Mouse (Mus musculus): ENCODE data around the gene Fam136a. TPM values are rescaled to one million over a fixed set of nuclear protein-coding genes. Genes with fewer than 3 reads are reported as not detected.

Gene Fam136a
- polyA plus RNA-seq, 1 experiment from 2014 or later: 69.8 TPM

DNA sequence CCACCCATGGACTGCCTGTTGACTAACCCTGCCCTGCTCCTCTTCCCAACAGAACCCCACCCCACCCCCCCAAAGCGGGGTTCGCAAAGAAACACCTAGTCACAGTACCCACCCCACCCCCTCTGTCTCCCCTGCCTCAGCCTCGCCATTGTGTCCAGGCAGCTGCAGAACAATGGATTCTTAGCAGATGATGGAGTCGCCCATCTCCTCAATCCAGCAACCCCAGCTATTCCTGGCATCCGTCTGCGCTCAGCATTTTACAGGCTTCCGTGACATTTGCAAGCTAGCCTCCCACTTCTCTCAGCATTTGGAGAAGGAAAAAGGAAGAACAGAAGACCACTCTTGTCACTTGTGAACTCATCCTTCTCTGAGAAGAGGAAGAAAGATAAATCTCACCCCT lies 21.8 kb upstream of the Fam136a start:
- H3K9ac ChIP-seq (replicated peaks): no peak overlapping the region
- ATAC-seq (no peak), DNase-seq (no peak)
- 20% methylated on average over 7 of the region's 7 CpGs for WGBS (ENCODE audit: insufficient replicate concordance)
- no peak overlapping the region for H3K4me2 ChIP-seq (ENCODE audit: low read depth, low read length)
- H3K9me3 ChIP-seq (ENCODE audit: low read length): no peaks in the 10 kb centered on the region
- no peaks in the 10 kb centered on the region for H3K36me3 ChIP-seq (replicated peaks; ENCODE audit: insufficient read depth, low read length)
- H3K27me3 ChIP-seq (ENCODE audit: insufficient read depth, low read length): no peaks in the 10 kb centered on the region
- H3K4me3 ChIP-seq (ENCODE audit: low read depth, low read length): no peak overlapping the region
- H3K4me1 ChIP-seq (ENCODE audit: insufficient read depth): no peaks in the 10 kb centered on the region
- TF ChIP-seq CTCF (IDR thresholded peaks at IDR 0.05; ENCODE audit: low read depth) (no peak), EP300 (IDR thresholded peaks at IDR 0.05; ENCODE audit: low read depth) (no peak)
- H3K27ac ChIP-seq (ENCODE audit: low read depth): no peak overlapping the region

DNA sequence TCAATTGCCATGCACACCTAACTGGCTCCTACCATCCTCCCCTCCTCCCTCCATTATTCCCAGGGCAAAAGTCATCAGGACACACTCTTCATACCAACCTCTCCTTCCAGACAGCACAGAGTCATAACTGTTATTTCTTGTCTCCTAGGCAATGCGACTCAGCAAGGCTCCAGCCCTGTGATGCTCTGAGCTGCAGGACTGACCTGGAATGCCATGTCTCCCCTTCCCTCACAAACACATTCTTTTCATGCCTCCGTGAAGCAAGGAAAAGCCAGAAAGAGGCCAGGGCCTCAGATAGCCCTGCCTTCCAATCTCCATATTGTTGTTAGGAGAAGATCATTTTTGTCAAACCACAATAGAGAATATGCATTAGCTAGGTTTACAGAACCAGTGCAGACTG lies 19.4 kb upstream of the Fam136a start:
- Histone ChIP-seq H3K27me3 (ENCODE audit: insufficient read depth, low read length) (no peaks in the 10 kb centered on the region), H3K9ac (replicated peaks) (no peak overlapping the region), H3K9me3 (ENCODE audit: low read length) (no peaks in the 10 kb centered on the region), H3K27ac (ENCODE audit: low read depth) (no peak overlapping the region), H3K4me2 (ENCODE audit: low read depth, low read length) (no peak overlapping the region), H3K4me3 (ENCODE audit: low read depth, low read length) (no peak overlapping the region), H3K4me1 (ENCODE audit: insufficient read depth) (no peaks in the 10 kb centered on the region), H3K36me3 (replicated peaks; ENCODE audit: insufficient read depth, low read length) (no peaks in the 10 kb centered on the region)
- DNase-seq (no peak), ATAC-seq (no peak)
- 57% methylated on average over 2 of the region's 2 CpGs for WGBS (ENCODE audit: insufficient replicate concordance)
- no peak for TF ChIP-seq CTCF (IDR thresholded peaks at IDR 0.05; ENCODE audit: low read depth)
- no peak for TF ChIP-seq EP300 (IDR thresholded peaks at IDR 0.05; ENCODE audit: low read depth)

DNA sequence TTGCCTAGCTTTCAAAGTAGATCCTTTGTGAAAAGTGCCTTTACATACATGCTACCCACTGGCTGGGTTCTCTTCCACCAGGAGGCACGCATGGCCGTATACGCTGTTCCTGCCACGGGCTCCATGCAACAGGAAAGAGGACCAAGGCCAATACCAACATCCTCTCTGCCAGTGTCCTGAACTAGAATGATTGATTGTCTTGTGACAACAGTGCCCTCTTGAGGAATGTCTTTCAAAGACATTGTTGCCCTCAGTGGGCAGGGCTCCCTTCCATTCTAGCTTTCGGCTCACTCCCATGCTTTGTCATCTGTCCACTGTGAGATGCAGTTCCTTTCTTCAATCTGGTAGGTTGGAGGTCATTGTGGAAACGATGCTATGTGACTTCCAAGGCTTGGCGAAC lies 16.2 kb upstream of the Fam136a start:
- H3K27me3 ChIP-seq (ENCODE audit: insufficient read depth, low read length): no peaks in the 10 kb centered on the region
- H3K36me3 ChIP-seq (replicated peaks; ENCODE audit: insufficient read depth, low read length): no peaks in the 10 kb centered on the region
- H3K27ac ChIP-seq (ENCODE audit: low read depth): no peak overlapping the region
- no peaks in the 10 kb centered on the region for H3K9me3 ChIP-seq (ENCODE audit: low read length)
- H3K4me2 ChIP-seq (ENCODE audit: low read depth, low read length): no peak overlapping the region
- ATAC-seq (0 out of 2 replicates have a peak, but pooled peaks have one; percentile 21), DNase-seq (no peak)
- TF ChIP-seq EP300 (IDR thresholded peaks at IDR 0.05; ENCODE audit: low read depth): no peak
- peak; percentile 74 for TF ChIP-seq CTCF (IDR thresholded peaks at IDR 0.05; ENCODE audit: low read depth)
- no peak overlapping the region for H3K4me3 ChIP-seq (ENCODE audit: low read depth, low read length)
- WGBS (ENCODE audit: insufficient replicate concordance): 39% methylated on average over 7 of the region's 7 CpGs
- H3K9ac ChIP-seq (replicated peaks): no peak overlapping the region
- no peaks in the 10 kb centered on the region for H3K4me1 ChIP-seq (ENCODE audit: insufficient read depth)

DNA sequence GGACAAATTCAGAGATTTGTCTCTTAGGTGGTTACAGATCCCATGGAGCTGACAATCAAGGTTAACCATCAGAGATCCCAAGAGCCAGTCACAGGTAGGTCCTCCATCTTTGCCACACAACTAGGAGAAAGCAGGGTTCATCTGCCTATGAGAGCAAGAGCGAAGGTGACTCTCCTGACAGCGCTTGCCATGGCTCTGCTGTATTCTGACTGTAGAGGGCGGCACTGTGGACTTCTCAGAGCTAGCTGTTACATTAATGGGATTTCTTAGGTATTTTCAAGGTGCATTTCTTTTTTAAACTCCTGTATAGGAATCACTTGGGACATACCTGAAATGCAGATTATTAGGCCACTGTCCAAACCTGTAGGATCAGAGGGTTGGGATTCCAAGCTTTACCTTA lies 10.5 kb upstream of the Fam136a start:
- Histone ChIP-seq H3K4me1 (ENCODE audit: insufficient read depth) (no peaks in the 10 kb centered on the region), H3K27ac (ENCODE audit: low read depth) (no peak overlapping the region), H3K4me3 (ENCODE audit: low read depth, low read length) (no peak overlapping the region), H3K27me3 (ENCODE audit: insufficient read depth, low read length) (no peaks in the 10 kb centered on the region), H3K36me3 (replicated peaks; ENCODE audit: insufficient read depth, low read length) (no peaks in the 10 kb centered on the region), H3K4me2 (ENCODE audit: low read depth, low read length) (no peak overlapping the region), H3K9ac (replicated peaks) (no peak overlapping the region), H3K9me3 (ENCODE audit: low read length) (no peaks in the 10 kb centered on the region)
- ATAC-seq (no peak), DNase-seq (no peak)
- no peak for TF ChIP-seq EP300 (IDR thresholded peaks at IDR 0.05; ENCODE audit: low read depth)
- TF ChIP-seq CTCF (IDR thresholded peaks at IDR 0.05; ENCODE audit: low read depth): no peak
- WGBS (ENCODE audit: insufficient replicate concordance): 73% methylated on average over 3 of the region's 3 CpGs

DNA sequence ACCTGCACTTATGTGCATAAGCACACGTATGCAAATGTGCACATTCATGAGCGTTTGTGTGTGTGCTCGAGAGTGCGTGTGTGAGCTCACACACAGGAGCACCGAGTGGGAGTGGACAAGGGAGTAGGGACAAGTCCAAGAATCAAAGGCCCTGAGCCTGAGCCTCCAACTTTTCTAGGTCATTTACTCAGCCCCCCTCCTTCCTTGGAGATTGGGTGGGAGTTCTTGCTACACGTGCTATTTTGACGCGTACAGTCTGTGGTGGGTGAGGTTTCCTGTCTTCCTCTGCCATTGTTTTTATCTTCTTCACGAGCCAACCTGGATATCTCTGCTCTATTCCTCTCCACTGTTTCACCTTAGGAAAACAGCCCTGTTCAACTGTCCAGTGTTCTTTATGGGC lies 8.5 kb upstream of the Fam136a start:
- Histone ChIP-seq H3K27me3 (ENCODE audit: insufficient read depth, low read length) (no peaks in the 10 kb centered on the region), H3K9ac (replicated peaks) (no peak overlapping the region), H3K36me3 (replicated peaks; ENCODE audit: insufficient read depth, low read length) (no peaks in the 10 kb centered on the region), H3K27ac (ENCODE audit: low read depth) (no peak overlapping the region), H3K4me2 (ENCODE audit: low read depth, low read length) (no peak overlapping the region), H3K4me3 (ENCODE audit: low read depth, low read length) (no peak overlapping the region), H3K9me3 (ENCODE audit: low read length) (no peaks in the 10 kb centered on the region), H3K4me1 (ENCODE audit: insufficient read depth) (no peaks in the 10 kb centered on the region)
- no peak for DNase-seq
- TF ChIP-seq CTCF (IDR thresholded peaks at IDR 0.05; ENCODE audit: low read depth): no peak
- no peak for TF ChIP-seq EP300 (IDR thresholded peaks at IDR 0.05; ENCODE audit: low read depth)
- ATAC-seq: no peak
- WGBS (ENCODE audit: insufficient replicate concordance): 43% methylated on average over 9 of the region's 9 CpGs

DNA sequence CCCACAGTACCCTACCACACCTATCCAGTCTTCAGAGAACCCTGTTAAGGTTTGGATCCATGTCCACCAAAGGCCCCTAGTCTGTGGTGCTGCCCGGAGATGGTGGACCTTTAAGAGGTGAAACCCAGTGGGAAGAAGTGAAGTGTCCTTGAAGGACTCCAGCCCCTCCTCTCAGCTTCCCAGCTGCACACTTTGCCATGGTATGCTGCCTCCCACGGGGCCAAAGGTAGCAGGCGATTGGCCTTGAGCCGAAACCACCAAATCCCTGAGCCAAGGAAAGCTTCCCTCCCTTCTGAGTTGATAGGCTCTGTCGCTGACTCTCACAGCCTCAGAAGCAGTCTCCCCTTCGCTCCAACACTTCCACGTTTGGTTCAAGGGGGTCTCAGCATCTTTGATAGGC lies 4.8 kb upstream of the Fam136a start:
- WGBS (ENCODE audit: insufficient replicate concordance): 72% methylated on average over 7 of the region's 7 CpGs
- H3K9ac ChIP-seq (replicated peaks): no peak overlapping the region
- H3K4me3 ChIP-seq (ENCODE audit: low read depth, low read length): no peak overlapping the region
- DNase-seq: no peak
- H3K27ac ChIP-seq (ENCODE audit: low read depth): no peak overlapping the region
- no peaks in the 10 kb centered on the region for H3K36me3 ChIP-seq (replicated peaks; ENCODE audit: insufficient read depth, low read length)
- no peaks in the 10 kb centered on the region for H3K27me3 ChIP-seq (ENCODE audit: insufficient read depth, low read length)
- no peak overlapping the region for H3K4me2 ChIP-seq (ENCODE audit: low read depth, low read length)
- no peaks in the 10 kb centered on the region for H3K9me3 ChIP-seq (ENCODE audit: low read length)
- no peak for ATAC-seq
- no peak for TF ChIP-seq CTCF (IDR thresholded peaks at IDR 0.05; ENCODE audit: low read depth)
- no peak for TF ChIP-seq EP300 (IDR thresholded peaks at IDR 0.05; ENCODE audit: low read depth)
- no peaks in the 10 kb centered on the region for H3K4me1 ChIP-seq (ENCODE audit: insufficient read depth)

DNA sequence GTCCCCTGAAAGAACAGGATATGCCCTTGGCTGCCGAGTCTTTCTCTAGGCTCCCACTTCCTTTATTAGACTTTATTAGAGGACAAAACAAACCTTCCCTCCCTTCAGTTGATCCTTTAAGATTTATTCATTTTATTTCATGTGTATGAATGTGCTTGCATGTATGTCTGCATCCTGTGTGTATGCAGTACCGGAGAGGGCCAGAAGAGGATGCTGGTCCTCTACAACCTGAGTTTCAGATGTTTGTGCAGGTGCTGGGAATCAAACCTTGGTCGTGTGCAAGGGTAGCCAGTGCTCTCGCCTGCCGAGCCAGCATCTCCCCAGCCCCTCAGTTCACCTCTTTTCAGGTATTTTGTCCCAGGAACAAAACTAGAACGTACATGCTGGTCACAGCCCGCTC lies 4.1 kb upstream of the Fam136a start:
- no peak for ATAC-seq
- no peak overlapping the region for H3K27ac ChIP-seq (ENCODE audit: low read depth)

More for the DNA sequence above, 4.1 kb upstream of the Fam136a start:
- no peak overlapping the region for H3K9ac ChIP-seq (replicated peaks)
- no peaks in the 10 kb centered on the region for H3K36me3 ChIP-seq (replicated peaks; ENCODE audit: insufficient read depth, low read length)
- no peaks in the 10 kb centered on the region for H3K9me3 ChIP-seq (ENCODE audit: low read length)
- no peak overlapping the region for H3K4me2 ChIP-seq (ENCODE audit: low read depth, low read length)
- DNase-seq: no peak
- H3K4me1 ChIP-seq (ENCODE audit: insufficient read depth): peaks cover 5% of the 10 kb centered on the region
- no peak overlapping the region for H3K4me3 ChIP-seq (ENCODE audit: low read depth, low read length)
- no peaks in the 10 kb centered on the region for H3K27me3 ChIP-seq (ENCODE audit: insufficient read depth, low read length)
- 82% methylated on average over 7 of the region's 7 CpGs for WGBS (ENCODE audit: insufficient replicate concordance)
- TF ChIP-seq EP300 (IDR thresholded peaks at IDR 0.05; ENCODE audit: low read depth) (no peak), CTCF (IDR thresholded peaks at IDR 0.05; ENCODE audit: low read depth) (peak; percentile 42)

All from liver, postnatal 0 days (tissue).